Mouse (Mus musculus) yolk sac, embryonic 10.5 days (tissue): Measurements from ENCODE around the gene Tubb5.

ENCODE experiments used
- DNase-seq: peaks from one replicate; pipeline ENCODE4 v3.0.0-alpha.2; 2017; ENCODE audit warnings: low spot score

Gene Tubb5

DNA sequence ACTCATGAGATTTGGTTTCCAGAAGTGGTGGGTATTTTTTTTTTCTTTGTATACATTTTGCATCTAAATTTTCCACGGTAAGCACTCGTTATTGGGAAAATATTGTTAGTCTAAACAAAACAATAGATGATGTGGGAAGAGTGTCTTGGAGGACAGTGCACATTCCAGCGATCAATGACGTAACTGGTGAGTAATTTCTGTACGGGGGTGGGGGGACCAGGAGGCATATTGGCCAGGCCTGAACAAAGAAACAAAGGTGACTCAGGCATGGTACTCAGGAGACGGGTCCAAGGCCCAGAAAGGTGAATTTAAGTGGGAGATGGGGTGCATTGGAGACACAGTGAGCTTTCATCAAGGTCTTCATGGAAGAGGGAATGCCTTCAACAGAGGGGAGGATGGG lies 42.5 kb downstream of the Tubb5 start:
- no peak for DNase-seq

DNA sequence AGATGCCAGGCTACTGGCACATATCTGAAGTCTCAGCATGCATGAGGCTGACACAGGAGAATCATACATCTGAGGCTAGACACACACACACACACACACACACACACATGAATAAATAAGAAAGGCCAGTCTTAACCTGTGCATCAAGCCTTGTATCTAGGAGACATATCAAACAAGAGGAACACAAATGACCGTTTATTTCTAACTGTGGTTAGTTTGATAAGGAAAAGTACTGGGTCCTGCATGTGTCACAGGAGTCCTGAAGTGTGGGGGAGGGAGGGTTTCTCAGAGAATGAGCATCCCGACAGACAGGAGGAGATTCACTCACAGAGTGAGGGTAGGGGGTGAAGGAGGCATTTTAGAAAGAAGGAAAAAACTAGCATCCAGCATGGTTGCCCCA lies 43.0 kb downstream of the Tubb5 start:
- no peak for DNase-seq

DNA sequence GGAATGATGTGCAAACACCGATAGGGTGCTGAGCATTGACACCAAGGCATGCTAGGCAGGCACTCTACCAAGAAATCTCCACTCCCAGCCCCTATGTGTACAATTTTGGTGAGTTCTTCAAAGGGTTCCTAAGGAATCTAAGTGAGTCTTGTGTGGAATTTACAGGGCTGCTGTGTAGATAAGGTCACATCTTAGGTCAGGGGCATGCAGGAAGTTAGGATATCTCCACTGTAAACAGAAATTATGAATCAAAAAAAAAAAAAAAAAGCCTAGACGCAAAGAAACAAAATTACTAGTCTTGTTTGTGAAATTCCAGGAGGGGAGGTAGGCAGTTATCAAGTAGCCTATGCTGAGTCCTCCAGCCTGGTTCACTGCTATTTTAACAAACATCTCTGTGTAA lies 45.3 kb downstream of the Tubb5 start:
- no peak for DNase-seq

DNA sequence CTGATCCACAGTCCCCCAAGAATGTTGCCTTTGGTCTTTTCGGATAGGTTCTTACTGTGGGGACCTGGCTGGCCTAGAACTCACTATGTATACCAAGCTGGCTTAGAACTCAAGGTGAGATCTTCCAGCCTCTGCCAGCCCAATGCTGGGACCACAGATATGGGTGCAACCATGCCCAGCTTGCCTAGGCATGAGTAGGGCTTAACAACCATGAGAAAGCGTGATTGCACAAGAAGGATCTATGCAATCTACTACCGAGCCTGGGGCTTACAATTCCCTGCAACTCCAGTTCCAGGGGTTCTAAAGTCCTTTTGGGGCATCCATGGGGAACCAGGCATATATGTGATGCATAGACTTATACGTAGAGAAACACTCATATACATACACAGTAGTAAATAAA lies 47.2 kb downstream of the Tubb5 start:
- DNase-seq = no peak

DNA sequence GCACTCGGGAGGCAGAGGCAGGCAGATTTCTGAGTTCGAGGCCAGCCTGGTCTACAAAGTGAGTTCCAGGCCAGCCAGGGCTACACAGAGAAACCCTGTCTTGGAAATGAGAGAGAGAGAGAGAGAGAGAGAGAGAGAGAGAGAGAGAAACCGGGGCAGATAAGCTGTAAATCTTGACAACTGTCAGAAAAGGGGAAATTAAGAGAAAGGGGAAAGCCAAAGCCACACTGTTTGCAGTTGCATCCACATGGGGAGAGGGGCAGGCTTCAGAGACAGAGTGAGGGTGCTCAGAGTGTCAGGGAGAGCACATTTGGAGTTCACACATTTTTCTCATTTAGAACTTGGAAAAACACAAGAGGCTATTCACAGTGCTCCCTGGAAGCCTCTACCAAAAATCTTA lies 50.1 kb downstream of the Tubb5 start:
- no peak for DNase-seq

DNA sequence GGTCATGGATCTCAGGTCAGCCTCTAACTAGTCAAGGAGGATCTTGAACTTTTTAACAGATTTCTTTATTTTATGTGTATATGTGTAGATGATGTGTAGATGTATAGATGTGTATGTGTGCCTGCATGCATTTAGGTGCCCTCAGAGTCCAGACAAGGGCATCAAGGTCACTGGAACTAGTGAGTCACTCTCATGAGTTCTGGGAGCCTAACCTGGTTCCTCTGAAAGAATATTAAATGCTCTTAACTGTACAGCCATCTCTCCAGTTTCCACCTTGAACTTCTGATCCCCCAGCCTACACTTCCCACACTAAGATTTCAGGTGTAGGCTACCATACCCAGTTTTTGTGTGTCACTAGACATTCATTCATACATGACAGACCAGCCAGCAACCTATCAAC lies 50.6 kb downstream of the Tubb5 start:
- no peak for DNase-seq

DNA sequence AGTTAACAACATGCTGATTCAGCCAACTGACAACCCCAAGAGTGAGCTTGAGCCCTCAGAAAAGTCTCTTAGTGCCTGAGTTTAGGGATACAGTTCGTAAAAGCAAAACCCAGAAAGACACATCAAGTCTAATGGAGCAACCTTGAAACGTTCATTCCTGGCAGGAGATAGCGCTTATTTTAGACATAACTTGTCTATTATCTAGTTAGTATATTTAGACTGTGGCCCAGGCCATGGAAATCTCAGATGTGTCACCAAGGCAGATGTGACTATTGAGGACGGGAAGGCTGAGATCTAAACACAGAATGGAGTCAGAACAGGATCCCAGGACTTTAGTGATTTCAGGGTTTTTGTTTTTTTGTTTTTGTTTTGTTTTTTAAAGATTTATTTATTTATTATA lies 53.0 kb downstream of the Tubb5 start:
- no peak for DNase-seq

DNA sequence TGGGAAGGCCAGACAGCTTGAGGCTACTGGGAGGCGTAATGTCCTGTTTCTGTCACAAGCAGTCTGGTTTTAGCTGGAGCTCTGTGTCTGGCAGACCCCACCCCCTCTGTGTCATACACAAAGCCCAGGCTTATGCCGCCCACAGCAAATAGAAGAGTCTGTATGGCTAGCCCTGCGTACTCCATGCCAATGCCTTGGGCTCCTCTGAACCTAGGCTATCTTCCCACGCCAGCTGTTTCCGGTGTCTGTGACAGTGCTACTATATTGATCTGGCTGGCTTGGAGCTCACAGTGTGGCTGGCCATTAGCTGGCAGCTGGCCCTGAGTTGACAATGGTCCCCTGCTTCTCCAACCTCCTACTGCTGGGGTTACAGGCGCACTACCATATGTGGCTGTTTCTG lies 54.2 kb downstream of the Tubb5 start:
- no peak for DNase-seq
